In the genomic region with DNA sequence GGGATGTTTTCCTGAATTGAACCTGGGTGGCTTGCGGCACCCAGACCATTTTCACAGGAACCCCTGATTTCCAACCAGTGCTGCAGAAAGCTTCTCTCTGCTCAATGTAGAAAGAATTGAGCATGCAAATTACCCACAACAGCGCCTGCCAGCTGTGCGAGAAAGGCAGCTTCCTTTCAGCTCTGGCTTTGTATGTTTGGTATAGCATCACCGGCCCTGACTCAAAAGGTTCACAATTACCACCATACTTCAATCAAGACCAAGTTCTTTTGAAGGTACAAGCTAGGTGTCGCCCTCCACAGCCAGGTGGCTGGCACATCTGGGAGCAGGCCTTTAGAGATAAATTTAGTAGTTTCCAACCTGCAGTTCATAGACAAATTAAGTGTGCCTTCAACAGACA, we compare ENCODE assay signal across 15 mouse cellular contexts. TPM values are rescaled to one million over a fixed set of nuclear protein-coding genes. Genes with fewer than 3 reads are reported as not detected.
DNase-seq lines count a peak whose midpoint lies in the region; ATAC-seq and TF ChIP-seq lines count a peak whose summit lies in the region.
"Had no signal": no experiment of that assay in that cellular context is flagged by ENCODE, and none has a peak within 500 bp of the region (broad histone marks: within the 10 kb centered on the region; RNA-seq: fewer than 3 reads in every experiment).

No protein-coding gene starts in this region.

- H3K4me1 ChIP-seq in liver, embryonic 11.5 days (replicated peaks; ENCODE audit: control insufficient read depth, insufficient read depth, low read length), result peaks cover 22% of the 10 kb centered on the region

- TF ChIP-seq CTCF in layer of hippocampus, adult 2 months (conservative IDR thresholded peaks at IDR 0.05), result no peak

- no peaks in the 10 kb centered on the region for H3K9me3 ChIP-seq in liver, embryonic 11.5 days (ENCODE audit: control insufficient read depth, low read length)
- H3K9me3 ChIP-seq: G1E; heart, embryonic 15.5 days; hindbrain, embryonic 13.5 days; limb, embryonic 10.5 days had no signal

- no peaks in the 10 kb centered on the region for H3K27me3 ChIP-seq in liver, embryonic 11.5 days (replicated peaks; ENCODE audit: control insufficient read depth, insufficient read depth, low read length)
- H3K27me3 ChIP-seq: heart, embryonic 15.5 days; hindbrain, embryonic 13.5 days had no signal

- WGBS in liver, embryonic 11.5 days, result 88% methylated on average over 5 of the region's 5 CpGs

- ATAC-seq in liver, embryonic 11.5 days (replicated peaks; ENCODE audit: low FRiP score), result no peak
- ATAC-seq: lung, postnatal 0 days had no signal

- peak overlapping the region; percentile 94 for H3K4me2 ChIP-seq in liver, embryonic 11.5 days
- H3K4me2 ChIP-seq: heart, embryonic 15.5 days; hindbrain, embryonic 13.5 days had no signal

- peak overlapping the region; percentile 41; the same call in 1 of the 2 replicates for H3K27ac ChIP-seq in liver, embryonic 11.5 days (ENCODE audit: low read depth, low read length)
- no peak overlapping the region for H3K27ac ChIP-seq in layer of hippocampus, adult 2 months
- H3K27ac ChIP-seq: heart, embryonic 15.5 days; hindbrain, embryonic 13.5 days; limb, embryonic 10.5 days had no signal

- peak overlapping the region; percentile 8; the same call in 1 of the 2 replicates for H3K9ac ChIP-seq in liver, embryonic 11.5 days (ENCODE audit: low read depth, low read length)
- H3K9ac ChIP-seq: heart, embryonic 15.5 days; hindbrain, embryonic 13.5 days had no signal

- peak overlapping the region; percentile 88; the same call in 1 of the 2 replicates for H3K4me3 ChIP-seq in liver, embryonic 11.5 days (ENCODE audit: low read depth, low read length)
- H3K4me3 ChIP-seq in layer of hippocampus, adult 2 months, result no peak overlapping the region
- H3K4me3 ChIP-seq: heart, embryonic 15.5 days; hindbrain, embryonic 13.5 days; limb, embryonic 10.5 days; myocyte had no signal

- peaks cover 33% of the 10 kb centered on the region for H3K36me3 ChIP-seq in liver, embryonic 11.5 days (ENCODE audit: control insufficient read depth, insufficient read depth, low read length)

- DNase-seq in A20 (ENCODE audit: low read depth, low spot score), result peak; percentile 80
- peak; percentile 76 for DNase-seq in CD4-positive helper T cell, adult 2 months (ENCODE audit: low read depth, low spot score)
- DNase-seq in liver, embryonic 11.5 days (ENCODE audit: low spot score), result no peak
- DNase-seq in thymus, adult 18-20 months, result peak; percentile 36 to 63
- no peak for DNase-seq in kidney, postnatal 14 days
- DNase-seq in gastrocnemius, postnatal 25 days, result no peak
- DNase-seq in layer of hippocampus, adult 2 months (ENCODE audit: low spot score in 2 of 2), result no peak
- DNase-seq: cerebellum, adult 9-10 months; layer of hippocampus, adult 9-11 months had no signal

RNA-seq across cellular contexts. Expression of a gene that starts 3.2 kb away (rescaled TPM):
- polyA plus RNA-seq in liver, embryonic 11.5 days (2014; fragmentation: Nextera tagmentation; extraction: Ambion mirVana), result 191 and 205 TPM in 2 replicates
- total RNA-seq in gastrocnemius, postnatal 25 days (2021), result 1 to 10 TPM in 1 of 2 experiments, under 1 TPM in 1; 0.33 to 1.3 TPM
- total RNA-seq in layer of hippocampus, adult 2 months (2021), result 10 to 100 TPM; 13.5 to 13.7 TPM

Comparison
In these comparisons a context has a peak if more than half of its experiments do, and no peak if none do; other contexts are left out.
1. DNase-seq: peak in A20 (single experiment), CD4-positive helper T cell, adult 2 months (single experiment) and thymus, adult 18-20 months (2 of 2); none in liver, embryonic 11.5 days (single experiment), kidney, postnatal 14 days (single experiment), gastrocnemius, postnatal 25 days (single experiment) and layer of hippocampus, adult 2 months (0 of 2).
2. RNA of a gene that starts 3.2 kb away (total RNA-seq): 13.5 to 13.7 TPM in layer of hippocampus, adult 2 months; 0.33 to 1.3 TPM in gastrocnemius, postnatal 25 days; every median in the first group is over 4 times any median in the second.